Mouse (Mus musculus) midbrain, postnatal 0 days (tissue): ENCODE data around the gene Vmn2r94. TPM values are rescaled to one million over a fixed set of nuclear protein-coding genes. Genes with fewer than 3 reads are reported as not detected.

Source experiments
- ATAC-seq: fragments of 200-750 bp; cut with Nextera tagmentation; 2 replicates; pipeline ENCODE4 v1.8.0; 2017; ENCODE audit warnings: moderate number of reproducible peaks, mild to moderate bottlenecking, moderate TSS enrichment, moderate library complexity; ENCODE audit not compliant: low FRiP score
- DNase-seq: peaks from one replicate; pipeline ENCODE4 v3.0.0-alpha.2; 2015; ENCODE audit warnings: low spot score
- H3K27ac ChIP-seq: fragments of 300-500 bp; sonication (generic); 2 replicates; pipeline ENCODE4 v1.5.1; 2014; ENCODE audit warnings: low read depth, mild to moderate bottlenecking, low read length, mixed read lengths
- H3K27me3 ChIP-seq: fragments of 300-500 bp; sonication (generic); 2 replicates; pipeline ENCODE4 v1.6.1; 2014; ENCODE audit warnings: low read length, control low read depth, mixed read lengths; ENCODE audit not compliant: insufficient read depth
- H3K36me3 ChIP-seq: fragments of 300-500 bp; sonication (generic); 2 replicates; pipeline ENCODE4 v1.6.1; 2014; ENCODE audit warnings: low read length, control low read depth, mixed read lengths; ENCODE audit not compliant: insufficient read depth
- H3K4me1 ChIP-seq: fragments of 300-500 bp; sonication (generic); 2 replicates; pipeline ENCODE4 v1.6.1; 2014; ENCODE audit warnings: mild to moderate bottlenecking, control low read depth, antibody characterized with exemption, low read length, mixed read lengths; ENCODE audit not compliant: insufficient read depth
- H3K4me2 ChIP-seq: fragments of 300-500 bp; sonication (generic); 2 replicates; pipeline ENCODE4 v1.6.1; 2014; ENCODE audit warnings: low read depth, mild to moderate bottlenecking, low read length, mixed read lengths; ENCODE audit not compliant: poor library complexity, severe bottlenecking
- H3K4me3 ChIP-seq: fragments of 300-500 bp; sonication (generic); 2 replicates; pipeline ENCODE4 v1.5.1; 2014; ENCODE audit warnings: low read depth, mild to moderate bottlenecking, low read length, moderate library complexity
- H3K9ac ChIP-seq: fragments of 300-500 bp; sonication (generic); replicated peaks from 2 replicates; pipeline ENCODE4 v1.6.1; 2014; ENCODE audit warnings: mild to moderate bottlenecking, low read length, moderate library complexity, mixed read lengths; ENCODE audit not compliant: poor library complexity, severe bottlenecking
- H3K9me3 ChIP-seq: fragments of 300-500 bp; sonication (generic); 2 replicates; pipeline ENCODE4 v1.6.1; 2016; ENCODE audit warnings: low read length, control low read depth
- CTCF ChIP-seq: IDR thresholded peaks from 2 replicates; pipeline ENCODE4 v1.5.1; 2016; ENCODE audit warnings: antibody characterized with exemption, mild to moderate bottlenecking
- WGBS: fragments of 180-500 bp; shearing (Covaris S2); extraction: QIAGEN DNeasy Blood & Tissue Kit; methylation state at CpG from one replicate; pipeline ENCODE4 v1.1.7; 2014; 5-methylcytosine and 5-hydroxymethylcytosine counted together
- polyA plus RNA-seq: library from polyadenylated mRNA; unstranded; fragments of >200 nt; fragmentation: Nextera tagmentation; extraction: Ambion mirVana; gene quantifications from 2 replicates; pipeline ENCODE4 v1.2.1, GENCODE M21; 2015
- total RNA-seq: library from RNA; depleted of rRNA; stranded (reverse); fragments of >200 nt; gene quantifications from 2 replicates; pipeline ENCODE4 v1.2.3, GENCODE M21; 2014; rRNA removed

Gene Vmn2r94
- total RNA-seq (not detected in 2 replicates), polyA plus RNA-seq (not detected in 2 replicates)

- whole genome bisulfite sequencing, result 59% methylated on average over 2 of the region's 2 CpGs
- TF ChIP-seq CTCF, result no peak
Observed at GRCm38 (mm10) chr17:18277656-18278055, at the start of gene Vmn2r94. Gene Vmn2r94, minus strand, starts transcription at chr17:18277756.

GRCm38 (mm10) chr17:18323031-18323430, 45.5 kb upstream of the Vmn2r94 start:
- no peak for ATAC-seq
- Histone ChIP-seq H3K27ac (no peak overlapping the region), H3K4me1 (no peaks in the 10 kb centered on the region), H3K9me3 (peaks cover 29% of the 10 kb centered on the region), H3K36me3 (no peaks in the 10 kb centered on the region), H3K4me3 (no peak overlapping the region), H3K4me2 (no peak overlapping the region), H3K27me3 (no peaks in the 10 kb centered on the region), H3K9ac (no peak overlapping the region)
- TF ChIP-seq CTCF, result no peak
- 86% methylated on average over 2 of the region's 2 CpGs for WGBS
- no peak for DNase-seq

More at GRCm38 (mm10) chr17:18277656-18278055, at the start of gene Vmn2r94:
- no peaks in the 10 kb centered on the region for H3K27me3 ChIP-seq
- ATAC-seq (no peak), DNase-seq (no peak)
- H3K27ac ChIP-seq, result no peak within 1 kb of the TSS
- no peak within 1 kb of the TSS for H3K4me2 ChIP-seq
- no peak within 1 kb of the TSS for H3K9ac ChIP-seq
- no peaks in the 10 kb centered on the region for H3K4me1 ChIP-seq
- peaks cover 15% of the 10 kb centered on the region for H3K9me3 ChIP-seq
- no peak within 1 kb of the TSS for H3K4me3 ChIP-seq
- no peaks in the 10 kb centered on the region for H3K36me3 ChIP-seq

- WGBS, result 48% methylated on average over 1 of the region's 1 CpGs
- Histone ChIP-seq H3K27me3 (no peaks in the 10 kb centered on the region), H3K4me3 (no peak within 1 kb of the TSS), H3K9ac (no peak within 1 kb of the TSS), H3K4me2 (no peak within 1 kb of the TSS), H3K9me3 (no peaks in the 10 kb centered on the region), H3K27ac (no peak within 1 kb of the TSS), H3K36me3 (no peaks in the 10 kb centered on the region), H3K4me1 (no peaks in the 10 kb centered on the region)
- DNase-seq, result no peak
- no peak for TF ChIP-seq CTCF
- no peak for ATAC-seq
Observed at GRCm38 (mm10) chr17:18297799-18298198, 20.2 kb upstream of the Vmn2r94 start, which contains the start of gene Vmn2r93. Gene Vmn2r93, plus strand, starts transcription at chr17:18298099.

- 83% methylated on average over 13 of the region's 14 CpGs for WGBS
- ATAC-seq (no peak), DNase-seq (no peak)
Observed at GRCm38 (mm10) chr17:18236931-18237330, 40.6 kb downstream of the Vmn2r94 start.

GRCm38 (mm10) chr17:18231996-18232395, 45.6 kb downstream of the Vmn2r94 start:
- no peaks in the 10 kb centered on the region for H3K4me1 ChIP-seq
- no peak overlapping the region for H3K4me2 ChIP-seq
- ATAC-seq, result no peak
- no peak for DNase-seq
- no peak overlapping the region for H3K27ac ChIP-seq
- H3K9me3 ChIP-seq, result peaks cover 6% of the 10 kb centered on the region; the same call in 1 of the 2 replicates
- WGBS, result 70% methylated on average over 2 of the region's 2 CpGs
- TF ChIP-seq CTCF, result no peak
- H3K36me3 ChIP-seq, result no peaks in the 10 kb centered on the region
- H3K27me3 ChIP-seq, result no peaks in the 10 kb centered on the region
- H3K9ac ChIP-seq, result no peak overlapping the region
- no peak overlapping the region for H3K4me3 ChIP-seq

More at GRCm38 (mm10) chr17:18236931-18237330, 40.6 kb downstream of the Vmn2r94 start:
- Histone ChIP-seq H3K4me1 (no peaks in the 10 kb centered on the region), H3K4me3 (no peak overlapping the region), H3K9me3 (peaks cover 14% of the 10 kb centered on the region; the same call in 1 of the 2 replicates), H3K27me3 (no peaks in the 10 kb centered on the region), H3K9ac (no peak overlapping the region), H3K27ac (no peak overlapping the region), H3K4me2 (no peak overlapping the region), H3K36me3 (no peaks in the 10 kb centered on the region)
- no peak for TF ChIP-seq CTCF

GRCm38 (mm10) chr17:18221300-18221699, 56.3 kb downstream of the Vmn2r94 start:
- ATAC-seq (no peak), DNase-seq (no peak)
- no peak for TF ChIP-seq CTCF
- Histone ChIP-seq H3K27ac (no peak overlapping the region), H3K4me3 (no peak overlapping the region), H3K9me3 (peaks cover 12% of the 10 kb centered on the region), H3K27me3 (no peaks in the 10 kb centered on the region), H3K36me3 (no peaks in the 10 kb centered on the region), H3K4me1 (no peaks in the 10 kb centered on the region), H3K4me2 (no peak overlapping the region), H3K9ac (no peak overlapping the region)

Other genes starting within 250 kb of the Vmn2r94 start
- not detected in 2 replicates for gene Vmn2r124, start 228.3 kb downstream of the Vmn2r94 start, total RNA-seq
- gene Vmn2r124, start 228.3 kb downstream of the Vmn2r94 start, polyA plus RNA-seq, result not detected in 2 replicates
- gene Vmn2r91, start 192.7 kb downstream of the Vmn2r94 start, total RNA-seq, result not detected in 2 replicates
- gene Vmn2r91, start 192.7 kb downstream of the Vmn2r94 start, polyA plus RNA-seq, result not detected in 2 replicates
- not detected in 2 replicates for gene Vmn2r92, start 125.9 kb downstream of the Vmn2r94 start, total RNA-seq
- not detected in 2 replicates for gene Vmn2r92, start 125.9 kb downstream of the Vmn2r94 start, polyA plus RNA-seq
- not detected in 2 replicates for gene Vmn2r93, start 20.3 kb upstream of the Vmn2r94 start, total RNA-seq
- gene Vmn2r93, start 20.3 kb upstream of the Vmn2r94 start, polyA plus RNA-seq, result not detected in 2 replicates
- not detected in 2 replicates for gene Vmn2r95, start 146.3 kb upstream of the Vmn2r94 start, total RNA-seq
- gene Vmn2r95, start 146.3 kb upstream of the Vmn2r94 start, polyA plus RNA-seq, result not detected in 2 replicates